Mouse (Mus musculus): ENCODE data around the gene Strap. TPM values are rescaled to one million over a fixed set of nuclear protein-coding genes. Genes with fewer than 3 reads are reported as not detected.
A peak's percentile ranks its signal among the peaks of the same experiment; 100 is the strongest.

The Strap gene
- polyA plus RNA-seq, 2 experiments = 62.7 to 159 TPM

GRCm38 (mm10) chr6:137747174-137747928 lies 12.5 kb downstream of the Strap start:
- Histone ChIP-seq H3K9me3 (ENCODE audit: control insufficient read depth, low read length) (no peaks in the 10 kb centered on the region), H3K27ac (replicated peaks; ENCODE audit: low read depth, low read length) (no peak overlapping the region), H3K36me3 (ENCODE audit: control insufficient read depth, insufficient read depth, low read length) (peaks cover 80% of the 10 kb centered on the region), H3K9ac (ENCODE audit: low read depth, low read length, severe bottlenecking) (no peak overlapping the region), H3K27me3 (ENCODE audit: control insufficient read depth, insufficient read depth, low read length) (no peaks in the 10 kb centered on the region), H3K4me2 (replicated peaks; ENCODE audit: low read depth, low read length, severe bottlenecking) (no peak overlapping the region), H3K4me1 (ENCODE audit: control insufficient read depth, insufficient read depth, low read length) (no peaks in the 10 kb centered on the region), H3K4me3 (replicated peaks; ENCODE audit: low read length) (no peak overlapping the region)
- DNase-seq (ENCODE audit: low spot score) (peak; percentile 49), ATAC-seq (ENCODE audit: low FRiP score, low read depth) (no peak)
- TF ChIP-seq POLR2A (IDR thresholded peaks at IDR 0.05; ENCODE audit: borderline replicate concordance, extremely low read depth, insufficient read depth, insufficient read length) = no peak
- WGBS = 75% methylated on average over 5 of the region's 5 CpGs

DNA sequence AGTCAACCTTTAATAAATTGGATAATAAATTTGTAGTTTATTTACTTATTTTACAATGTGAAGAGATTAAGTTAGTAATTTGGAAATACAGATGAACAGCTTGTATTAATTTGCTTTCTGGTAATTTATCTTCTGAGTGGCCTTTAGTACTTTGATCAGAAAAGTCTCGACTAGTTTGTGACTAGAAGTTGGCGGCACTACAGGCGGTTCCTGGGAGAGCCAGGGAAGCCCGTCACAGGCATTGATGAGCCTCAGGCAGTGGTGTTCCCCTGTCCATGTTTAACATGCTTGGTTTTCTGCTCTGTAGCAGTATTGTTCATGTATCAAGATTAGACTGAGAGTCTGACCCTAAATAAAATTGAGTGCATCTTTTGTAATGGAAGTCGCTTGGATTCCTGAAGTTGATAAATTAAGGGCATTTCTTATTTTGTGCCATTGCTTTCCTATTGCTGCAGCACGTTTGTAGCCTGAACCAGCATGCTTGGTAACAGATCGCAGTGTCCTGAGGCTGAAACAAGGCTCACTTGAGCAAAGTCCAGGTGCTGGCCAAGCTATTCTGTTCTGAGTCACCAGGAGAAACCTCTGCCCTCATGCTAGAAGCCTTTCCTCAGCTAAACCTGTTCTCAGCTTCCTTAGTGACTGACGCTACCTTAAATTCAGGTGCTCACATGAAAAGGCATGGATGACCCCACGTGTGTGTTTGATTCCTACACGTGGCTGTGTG lies 16.8 kb downstream of the Strap start:
- Histone ChIP-seq H3K9me3 (ENCODE audit: control insufficient read depth, low read length) (no peaks in the 10 kb centered on the region), H3K27me3 (ENCODE audit: control insufficient read depth, insufficient read depth, low read length) (no peaks in the 10 kb centered on the region), H3K4me3 (replicated peaks; ENCODE audit: low read length) (no peak overlapping the region), H3K9ac (ENCODE audit: low read depth, low read length, severe bottlenecking) (no peak overlapping the region), H3K4me2 (replicated peaks; ENCODE audit: low read depth, low read length, severe bottlenecking) (no peak overlapping the region), H3K27ac (replicated peaks; ENCODE audit: low read depth, low read length) (no peak overlapping the region), H3K36me3 (ENCODE audit: control insufficient read depth, insufficient read depth, low read length) (peaks cover 49% of the 10 kb centered on the region), H3K4me1 (ENCODE audit: control insufficient read depth, insufficient read depth, low read length) (peaks cover 3% of the 10 kb centered on the region; the same call in 1 of the 2 replicates)
- WGBS = 79% methylated on average over 10 of the region's 10 CpGs
- ATAC-seq (ENCODE audit: low FRiP score, low read depth) (no peak), DNase-seq (ENCODE audit: low spot score) (no peak)
- TF ChIP-seq POLR2A (IDR thresholded peaks at IDR 0.05; ENCODE audit: borderline replicate concordance, extremely low read depth, insufficient read depth, insufficient read length) = no peak

DNA sequence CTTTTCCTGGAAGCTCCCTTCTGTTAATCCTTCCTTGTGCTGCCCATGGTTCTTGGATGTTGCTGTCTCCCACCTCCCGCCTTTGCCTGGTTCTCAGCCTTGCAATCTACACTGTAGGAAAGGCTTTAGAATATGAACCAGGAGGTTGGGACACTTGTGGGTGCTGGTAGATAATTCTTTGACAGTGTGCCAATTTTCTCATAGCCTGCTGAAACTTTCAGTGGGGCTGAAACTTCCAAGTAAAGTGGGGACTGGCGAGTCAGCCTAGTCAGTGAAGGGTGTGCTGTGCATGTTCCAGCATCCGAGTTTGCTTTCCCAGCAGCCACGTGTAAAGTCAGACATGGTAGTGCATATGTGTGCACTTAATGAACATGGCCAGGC lies 17.4 kb downstream of the Strap start:
- no peak for TF ChIP-seq POLR2A (IDR thresholded peaks at IDR 0.05; ENCODE audit: borderline replicate concordance, extremely low read depth, insufficient read depth, insufficient read length)
- Histone ChIP-seq H3K4me3 (replicated peaks; ENCODE audit: low read length) (no peak overlapping the region), H3K4me2 (replicated peaks; ENCODE audit: low read depth, low read length, severe bottlenecking) (no peak overlapping the region), H3K36me3 (ENCODE audit: control insufficient read depth, insufficient read depth, low read length) (peaks cover 45% of the 10 kb centered on the region), H3K27me3 (ENCODE audit: control insufficient read depth, insufficient read depth, low read length) (no peaks in the 10 kb centered on the region), H3K27ac (replicated peaks; ENCODE audit: low read depth, low read length) (no peak overlapping the region), H3K9me3 (ENCODE audit: control insufficient read depth, low read length) (no peaks in the 10 kb centered on the region), H3K9ac (ENCODE audit: low read depth, low read length, severe bottlenecking) (no peak overlapping the region), H3K4me1 (ENCODE audit: control insufficient read depth, insufficient read depth, low read length) (peaks cover 3% of the 10 kb centered on the region; the same call in 1 of the 2 replicates)
- ATAC-seq (ENCODE audit: low FRiP score, low read depth) (no peak), DNase-seq (ENCODE audit: low spot score) (no peak)
- 92% methylated on average over 4 of the region's 4 CpGs for WGBS

- Histone ChIP-seq H3K9me3 (ENCODE audit: control insufficient read depth, low read length) (no peaks in the 10 kb centered on the region), H3K9ac (ENCODE audit: low read depth, low read length, severe bottlenecking) (peak within 1 kb of the TSS; percentile 69), H3K27me3 (ENCODE audit: control insufficient read depth, insufficient read depth, low read length) (no peaks in the 10 kb centered on the region), H3K27ac (replicated peaks; ENCODE audit: low read depth, low read length) (0 out of 2 replicates have a peak within 1 kb of the TSS, but pooled peaks have one; percentile 41), H3K4me3 (replicated peaks; ENCODE audit: low read length) (peak within 1 kb of the TSS; percentile 60), H3K4me2 (replicated peaks; ENCODE audit: low read depth, low read length, severe bottlenecking) (peak within 1 kb of the TSS; percentile 69), H3K4me1 (ENCODE audit: control insufficient read depth, insufficient read depth, low read length) (peaks cover 3% of the 10 kb centered on the region; the same call in 1 of the 2 replicates), H3K36me3 (ENCODE audit: control insufficient read depth, insufficient read depth, low read length) (peaks cover 27% of the 10 kb centered on the region)
- peak; percentile 69 for DNase-seq (ENCODE audit: low spot score)
- no peak for TF ChIP-seq POLR2A (IDR thresholded peaks at IDR 0.05; ENCODE audit: borderline replicate concordance, extremely low read depth, insufficient read depth, insufficient read length)
- peak; percentile 86 for ATAC-seq (ENCODE audit: low FRiP score, low read depth)
- WGBS = 10% methylated on average over 26 of the region's 26 CpGs
Observed at GRCm38 (mm10) chr6:137754056-137754856, 19.4 kb downstream of the Strap start, which contains the start of gene Dera. TSS of gene Dera (plus strand) at chr6:137754546.

- ATAC-seq (ENCODE audit: low FRiP score, low read depth) = no peak
- 4% methylated on average over 8 of the region's 8 CpGs for WGBS
- Histone ChIP-seq H3K36me3 (ENCODE audit: control insufficient read depth, insufficient read depth, low read length) (peaks cover 21% of the 10 kb centered on the region), H3K27ac (replicated peaks; ENCODE audit: low read depth, low read length) (no peak overlapping the region), H3K27me3 (ENCODE audit: control insufficient read depth, insufficient read depth, low read length) (no peaks in the 10 kb centered on the region), H3K9ac (ENCODE audit: low read depth, low read length, severe bottlenecking) (peak overlapping the region; percentile 69), H3K4me1 (ENCODE audit: control insufficient read depth, insufficient read depth, low read length) (peaks cover 3% of the 10 kb centered on the region; the same call in 1 of the 2 replicates), H3K9me3 (ENCODE audit: control insufficient read depth, low read length) (no peaks in the 10 kb centered on the region), H3K4me3 (replicated peaks; ENCODE audit: low read length) (peak overlapping the region; percentile 60), H3K4me2 (replicated peaks; ENCODE audit: low read depth, low read length, severe bottlenecking) (peak overlapping the region; percentile 69)
- TF ChIP-seq POLR2A (IDR thresholded peaks at IDR 0.05; ENCODE audit: borderline replicate concordance, extremely low read depth, insufficient read depth, insufficient read length) = no peak
- no peak for DNase-seq (ENCODE audit: low spot score)
Observed at GRCm38 (mm10) chr6:137754857-137755232, 20.0 kb downstream of the Strap start.
